Mouse (Mus musculus) heart, embryonic 11.5 days (tissue): ENCODE results near the gene Gm21976. TPM values are rescaled to one million over a fixed set of nuclear protein-coding genes. Genes with fewer than 3 reads are reported as not detected.
A peak's percentile ranks its signal among the peaks of the same experiment; 100 is the strongest.

Experiments used
- ATAC-seq: fragments of 200-750 bp; cut with Nextera tagmentation; replicated peaks from 2 replicates; pipeline ENCODE4 v1.8.0; 2017; ENCODE audit warnings: moderate library complexity; ENCODE audit not compliant: insufficient number of reproducible peaks, low FRiP score, low TSS enrichment
- H3K27ac ChIP-seq: fragments of 300-500 bp; sonication (generic); 2 replicates; pipeline ENCODE4 v1.5.1; 2014; ENCODE audit warnings: mild to moderate bottlenecking, low read depth, low read length
- H3K27me3 ChIP-seq: fragments of 300-500 bp; sonication (generic); 2 replicates; pipeline ENCODE4 v1.6.1; 2014; ENCODE audit warnings: mild to moderate bottlenecking, low read length, mixed read lengths; ENCODE audit not compliant: control insufficient read depth, insufficient read depth
- H3K36me3 ChIP-seq: fragments of 300-500 bp; sonication (generic); 2 replicates; pipeline ENCODE4 v1.6.1; 2014; ENCODE audit warnings: mild to moderate bottlenecking, low read length, moderate library complexity, mixed read lengths; ENCODE audit not compliant: control insufficient read depth, insufficient read depth
- H3K4me1 ChIP-seq: fragments of 300-500 bp; sonication (generic); 2 replicates; pipeline ENCODE4 v1.6.1; 2014; ENCODE audit warnings: low read length; ENCODE audit not compliant: control insufficient read depth, insufficient read depth
- H3K4me2 ChIP-seq: fragments of 300-500 bp; sonication (generic); 2 replicates; pipeline ENCODE4 v1.6.1; 2014; ENCODE audit warnings: mild to moderate bottlenecking, moderate library complexity
- H3K4me3 ChIP-seq: fragments of 300-500 bp; sonication (generic); 2 replicates; pipeline ENCODE4 v1.5.1; 2014; ENCODE audit warnings: low read depth, low read length
- H3K9ac ChIP-seq: fragments of 300-500 bp; sonication (generic); 2 replicates; pipeline ENCODE4 v1.6.1; 2014; ENCODE audit warnings: mild to moderate bottlenecking, low read depth, low read length, moderate library complexity
- H3K9me3 ChIP-seq: fragments of 300-500 bp; sonication (generic); replicated peaks from 2 replicates; pipeline ENCODE4 v1.6.1; 2016; ENCODE audit warnings: low read length; ENCODE audit not compliant: control insufficient read depth
- WGBS: fragments of 180-500 bp; shearing (Covaris S2); extraction: QIAGEN DNeasy Blood & Tissue Kit; methylation state at CpG from one replicate; pipeline ENCODE4 v1.1.7; 2014; ENCODE audit not compliant: insufficient replicate concordance; 5-methylcytosine and 5-hydroxymethylcytosine counted together
- polyA plus RNA-seq: library from polyadenylated mRNA; unstranded; fragments of >200 nt; fragmentation: Nextera tagmentation; extraction: Ambion mirVana; gene quantifications from 2 replicates; pipeline ENCODE4 v1.2.1, GENCODE M21; 2014

The Gm21976 gene
- polyA plus RNA-seq, 1 experiment from 2014 or later: not detected

DNA sequence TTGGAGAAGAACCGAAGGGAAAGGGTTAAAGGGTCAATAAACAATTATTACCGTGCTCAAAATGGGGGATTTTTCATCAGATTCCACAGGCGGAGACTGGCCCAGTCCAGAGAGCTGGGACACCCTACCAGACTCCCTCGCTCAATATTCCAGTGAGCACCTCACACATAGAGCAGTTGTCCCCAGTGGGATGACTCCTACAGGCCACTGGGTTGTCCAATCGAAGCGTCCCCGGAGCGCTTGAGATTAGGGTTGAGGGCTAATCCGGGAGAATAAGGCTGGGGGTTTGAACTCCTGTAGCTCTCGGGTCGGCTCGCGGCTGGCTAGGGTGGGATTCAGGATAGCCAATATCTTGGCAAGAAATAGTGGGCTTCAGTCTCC, 74.0 kb downstream of the Gm21976 start:
- Histone ChIP-seq H3K36me3 (no peaks in the 10 kb centered on the region), H3K4me2 (peak overlapping the region; percentile 87), H3K27me3 (peaks cover 83% of the 10 kb centered on the region), H3K4me1 (peaks cover 7% of the 10 kb centered on the region; the same call in 1 of the 2 replicates), H3K9me3 (no peaks in the 10 kb centered on the region), H3K4me3 (peak overlapping the region; percentile 56), H3K9ac (no peak overlapping the region), H3K27ac (no peak overlapping the region)
- 2% methylated on average over 13 of the region's 13 CpGs for WGBS
- no peak for ATAC-seq

DNA sequence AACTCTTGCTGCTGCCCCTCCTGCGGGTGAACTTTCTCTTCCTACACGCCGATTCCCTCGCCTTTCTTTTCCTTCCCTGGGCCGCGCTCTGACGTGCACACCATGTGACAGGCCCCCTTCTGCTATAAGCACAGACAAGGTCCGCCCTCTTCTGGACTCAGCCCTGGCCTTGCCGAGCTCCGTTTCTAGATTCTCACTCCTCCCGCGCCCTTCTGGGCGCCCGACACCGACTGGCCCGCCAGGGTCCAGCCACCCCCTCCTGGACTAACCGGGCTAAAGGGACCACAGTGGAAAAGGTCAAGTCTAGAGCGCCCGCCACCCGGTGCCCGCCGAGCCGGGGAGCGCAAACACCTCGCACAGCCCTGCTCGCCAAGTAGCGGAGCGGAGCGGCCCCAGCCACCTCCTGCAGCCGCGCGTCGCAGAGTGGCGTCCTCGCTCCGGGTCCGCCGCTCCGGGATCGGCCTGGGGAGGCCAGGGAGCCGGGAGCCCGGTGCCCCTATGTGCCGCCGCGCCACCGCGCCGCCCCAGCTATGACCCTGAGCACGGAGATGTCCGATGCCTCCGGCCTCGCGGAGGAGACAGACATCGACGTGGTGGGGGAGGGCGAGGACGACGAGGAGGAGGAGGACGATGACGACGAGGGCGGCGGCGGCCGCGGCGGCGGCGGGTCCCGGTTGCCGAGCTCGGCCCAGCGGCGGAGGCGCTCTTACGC, 74.6 kb downstream of the Gm21976 start, which contains the start of gene Foxd1:
Foxd1 (plus strand) TSS at position 153 of the 712 bp plus-strand sequence.
- Histone ChIP-seq H3K9ac (peak within 1 kb of the TSS; percentile 59; the same call in 1 of the 2 replicates), H3K4me2 (peak within 1 kb of the TSS; percentile 87), H3K4me3 (peak within 1 kb of the TSS; percentile 56), H3K4me1 (peaks cover 7% of the 10 kb centered on the region; the same call in 1 of the 2 replicates), H3K27me3 (peaks cover 86% of the 10 kb centered on the region), H3K27ac (0 out of 2 replicates have a peak within 1 kb of the TSS, but pooled peaks have one; percentile 29), H3K36me3 (no peaks in the 10 kb centered on the region), H3K9me3 (no peaks in the 10 kb centered on the region)
- peak; percentile 80 for ATAC-seq
- under 1% methylated on average over 57 of the region's 76 CpGs for WGBS

GRCm38 (mm10) chr13:98354871-98355558, 75.3 kb downstream of the Gm21976 start:
- H3K4me3 ChIP-seq: peak overlapping the region; percentile 56
- peaks cover 7% of the 10 kb centered on the region; the same call in 1 of the 2 replicates for H3K4me1 ChIP-seq
- H3K36me3 ChIP-seq: no peaks in the 10 kb centered on the region
- H3K9ac ChIP-seq: 0 out of 2 replicates have a peak overlapping the region, but pooled peaks have one; percentile 39
- peaks cover 85% of the 10 kb centered on the region for H3K27me3 ChIP-seq
- ATAC-seq: 0 out of 2 replicates have a peak, but pooled peaks have one; percentile 5
- H3K9me3 ChIP-seq: no peaks in the 10 kb centered on the region
- WGBS: under 1% methylated on average over 83 of the region's 102 CpGs
- no peak overlapping the region for H3K27ac ChIP-seq
- peak overlapping the region; percentile 87 for H3K4me2 ChIP-seq

- 0 out of 2 replicates have a peak overlapping the region, but pooled peaks have one; percentile 39 for H3K9ac ChIP-seq
- WGBS: under 1% methylated on average over 67 of the region's 81 CpGs
- peaks cover 85% of the 10 kb centered on the region for H3K27me3 ChIP-seq
- peak overlapping the region; percentile 87 for H3K4me2 ChIP-seq
- peak overlapping the region; percentile 56 for H3K4me3 ChIP-seq
- no peaks in the 10 kb centered on the region for H3K36me3 ChIP-seq
- peaks cover 7% of the 10 kb centered on the region; the same call in 1 of the 2 replicates for H3K4me1 ChIP-seq
- no peak overlapping the region for H3K27ac ChIP-seq
- no peaks in the 10 kb centered on the region for H3K9me3 ChIP-seq
- no peak for ATAC-seq
Observed at GRCm38 (mm10) chr13:98355559-98356111, 75.9 kb downstream of the Gm21976 start.

GRCm38 (mm10) chr13:98356176-98356972, 76.7 kb downstream of the Gm21976 start:
- peaks cover 7% of the 10 kb centered on the region; the same call in 1 of the 2 replicates for H3K4me1 ChIP-seq
- WGBS: 9% methylated on average over 9 of the region's 9 CpGs
- peak overlapping the region; percentile 56; the same call in 1 of the 2 replicates for H3K4me3 ChIP-seq
- no peaks in the 10 kb centered on the region for H3K9me3 ChIP-seq
- no peak overlapping the region for H3K9ac ChIP-seq
- H3K27ac ChIP-seq: no peak overlapping the region
- H3K36me3 ChIP-seq: no peaks in the 10 kb centered on the region
- peaks cover 85% of the 10 kb centered on the region for H3K27me3 ChIP-seq
- peak overlapping the region; percentile 87 for H3K4me2 ChIP-seq
- no peak for ATAC-seq

Other genes with a start within 250 kb of the Gm21976 start
- gene Arhgef28, start 73.4 kb upstream of the Gm21976 start, polyA plus RNA-seq: 11.0 and 12.5 TPM in 2 replicates
- 19.9 and 22.3 TPM in 2 replicates for gene Utp15, start 16.8 kb upstream of the Gm21976 start, polyA plus RNA-seq
- 18.0 and 21.0 TPM in 2 replicates for gene Ankra2, start 16.8 kb upstream of the Gm21976 start, polyA plus RNA-seq
- 523 and 573 TPM in 2 replicates for gene Btf3, start 37.1 kb downstream of the Gm21976 start, polyA plus RNA-seq
- gene Foxd1, start 74.4 kb downstream of the Gm21976 start, polyA plus RNA-seq: 0.13 and 0.20 TPM in 2 replicates
- gene Gm10320, start 212.1 kb downstream of the Gm21976 start, polyA plus RNA-seq: 0.37 and 0.65 TPM in 2 replicates